Mouse (Mus musculus) heart, embryonic 16.5 days (tissue): ENCODE measurements around the gene Mageh1. TPM values are rescaled to one million over a fixed set of nuclear protein-coding genes. Genes with fewer than 3 reads are reported as not detected.
"Not testable (repeated sequence)": the region's sequence is repeated elsewhere in the genome, so short reads cannot be mapped to it uniquely, and the experiment has no call there.

Experiments
- ATAC-seq: fragments of 200-750 bp; cut with Nextera tagmentation; replicated peaks from 2 replicates; pipeline ENCODE4 v1.8.0; 2017; ENCODE audit warnings: moderate number of reproducible peaks; ENCODE audit not compliant: insufficient read depth, low FRiP score; ENCODE audit errors: extremely low read depth
- H3K27ac ChIP-seq: fragments of 300-500 bp; sonication (generic); 2 replicates; pipeline ENCODE4 v1.5.1; 2014; ENCODE audit warnings: mild to moderate bottlenecking, low read length, control low read depth, moderate library complexity
- H3K27me3 ChIP-seq: fragments of 300-500 bp; sonication (generic); 2 replicates; pipeline ENCODE4 v1.6.1; 2014; ENCODE audit warnings: low read length, mixed read lengths; ENCODE audit not compliant: control insufficient read depth, insufficient read depth
- H3K36me3 ChIP-seq: fragments of 300-500 bp; sonication (generic); 2 replicates; pipeline ENCODE4 v1.6.1; 2014; ENCODE audit not compliant: control insufficient read depth, insufficient read depth
- H3K4me1 ChIP-seq: fragments of 300-500 bp; sonication (generic); 2 replicates; pipeline ENCODE4 v1.6.1; 2014; ENCODE audit warnings: low read length, mixed read lengths; ENCODE audit not compliant: control insufficient read depth, insufficient read depth
- H3K4me2 ChIP-seq: fragments of 300-500 bp; sonication (generic); 2 replicates; pipeline ENCODE4 v1.6.1; 2014; ENCODE audit warnings: low read depth, mild to moderate bottlenecking, control low read depth, low read length
- H3K4me3 ChIP-seq: fragments of 300-500 bp; sonication (generic); 2 replicates; pipeline ENCODE4 v1.5.1; 2014; ENCODE audit warnings: mild to moderate bottlenecking, control low read depth, low read length
- H3K9ac ChIP-seq: fragments of 300-500 bp; sonication (generic); 2 replicates; pipeline ENCODE4 v1.6.1; 2014; ENCODE audit warnings: low read length, control low read depth
- H3K9me3 ChIP-seq: fragments of 300-500 bp; sonication (generic); replicated peaks from 2 replicates; pipeline ENCODE4 v1.6.1; 2016; ENCODE audit warnings: low read length; ENCODE audit not compliant: control insufficient read depth
- WGBS: fragments of 180-500 bp; shearing (Covaris S2); extraction: QIAGEN DNeasy Blood & Tissue Kit; methylation state at CpG from one replicate; pipeline ENCODE4 v1.1.7; 2014; 5-methylcytosine and 5-hydroxymethylcytosine counted together
- polyA plus RNA-seq: library from polyadenylated mRNA; unstranded; fragments of >200 nt; fragmentation: Nextera tagmentation; extraction: Ambion mirVana; gene quantifications from 2 replicates; pipeline ENCODE4 v1.2.1, GENCODE M21; 2015

Gene Mageh1
- polyA plus RNA-seq, 1 experiment from 2014 or later, result 26.0 TPM

GRCm38 (mm10) chrX:152996105-152996504, 41.3 kb downstream of the Mageh1 start:
- not testable (repeated sequence) for H3K36me3 ChIP-seq, H3K4me1 ChIP-seq, H3K9ac ChIP-seq, H3K27ac ChIP-seq, H3K4me3 ChIP-seq, H3K27me3 ChIP-seq, H3K9me3 ChIP-seq, ATAC-seq, H3K4me2 ChIP-seq
- no CpG with 5 or more reads among the region's 3 CpGs for WGBS

GRCm38 (mm10) chrX:152989852-152990251, 47.5 kb downstream of the Mageh1 start:
- not testable (repeated sequence) for H3K27ac ChIP-seq, H3K4me2 ChIP-seq, H3K27me3 ChIP-seq, H3K4me3 ChIP-seq, H3K36me3 ChIP-seq, H3K9me3 ChIP-seq, H3K9ac ChIP-seq, ATAC-seq, H3K4me1 ChIP-seq

Other genes starting within 250 kb of the Mageh1 start
- 0.41 and 0.42 TPM in 2 replicates for gene Usp51, start 31.1 kb downstream of the Mageh1 start, polyA plus RNA-seq
- not detected in 2 replicates for gene Foxr2, start 81.2 kb upstream of the Mageh1 start, polyA plus RNA-seq
- 1.1 TPM in 2 replicates for gene Rragb, start 102.4 kb upstream of the Mageh1 start, polyA plus RNA-seq
- gene Klf8, start 199.9 kb upstream of the Mageh1 start, polyA plus RNA-seq, result 0.66 and 1.7 TPM in 2 replicates